Mouse (Mus musculus) CD4-positive, CD25-positive, alpha-beta regulatory T cell, adult 4 months (primary cell): ENCODE data around the gene B830017H08Rik. TPM values are rescaled to one million over a fixed set of nuclear protein-coding genes. Genes with fewer than 3 reads are reported as not detected.
A peak's percentile ranks its signal among the peaks of the same experiment; 100 is the strongest.

Experiments used
- ATAC-seq: one replicate; pipeline ENCODE4 v1.8.0; 2017
- polyA plus RNA-seq, 2 experiments: library from polyadenylated mRNA; unstranded; fragments of 100-300 nt; shearing (Covaris generic); gene quantifications; one replicate each; pipeline ENCODE4 v1.2.1; 2017

B830017H08Rik gene
- polyA plus RNA-seq, 2 experiments from 2014 or later = not detected

DNA sequence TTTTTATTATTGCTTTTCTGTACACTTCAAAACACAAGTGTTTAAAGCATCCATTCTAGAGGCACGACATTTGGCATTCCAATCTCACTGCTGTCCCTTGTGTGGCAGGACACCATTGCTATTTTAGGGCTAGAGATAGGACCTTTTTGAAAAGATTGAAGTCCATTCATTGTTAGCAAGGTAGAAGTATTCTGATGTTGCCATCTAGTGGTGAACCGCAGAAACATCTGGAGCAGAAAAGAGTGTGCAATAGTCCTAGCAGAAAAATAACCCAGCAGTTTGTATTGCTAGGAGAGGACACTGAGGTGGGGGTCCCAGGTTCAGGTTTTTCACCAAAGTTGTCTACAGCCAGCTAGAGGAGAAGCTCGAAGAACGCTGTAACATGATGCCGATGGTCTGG, 20.8 kb upstream of the B830017H08Rik start:
- peak; percentile 35 for ATAC-seq

DNA sequence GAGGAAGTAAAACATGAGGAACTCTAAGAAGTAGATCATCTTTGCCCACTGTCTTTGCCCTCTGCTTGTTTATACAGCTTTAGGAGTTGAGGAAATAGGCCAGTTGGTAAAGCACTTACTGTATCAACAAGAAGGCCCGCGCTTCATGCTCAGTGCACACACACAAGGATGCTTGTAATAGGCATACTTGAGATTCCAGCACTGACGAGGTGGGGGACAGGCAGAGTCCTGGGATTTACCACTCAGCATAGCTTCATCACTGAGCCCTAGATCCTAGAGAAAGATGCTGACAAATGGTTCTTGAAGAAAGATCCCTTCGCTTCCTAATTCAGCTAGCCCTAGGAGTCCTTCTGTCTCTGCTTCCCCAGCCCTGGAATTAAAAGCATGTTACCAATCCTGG, 19.7 kb upstream of the B830017H08Rik start:
- no peak for ATAC-seq

DNA sequence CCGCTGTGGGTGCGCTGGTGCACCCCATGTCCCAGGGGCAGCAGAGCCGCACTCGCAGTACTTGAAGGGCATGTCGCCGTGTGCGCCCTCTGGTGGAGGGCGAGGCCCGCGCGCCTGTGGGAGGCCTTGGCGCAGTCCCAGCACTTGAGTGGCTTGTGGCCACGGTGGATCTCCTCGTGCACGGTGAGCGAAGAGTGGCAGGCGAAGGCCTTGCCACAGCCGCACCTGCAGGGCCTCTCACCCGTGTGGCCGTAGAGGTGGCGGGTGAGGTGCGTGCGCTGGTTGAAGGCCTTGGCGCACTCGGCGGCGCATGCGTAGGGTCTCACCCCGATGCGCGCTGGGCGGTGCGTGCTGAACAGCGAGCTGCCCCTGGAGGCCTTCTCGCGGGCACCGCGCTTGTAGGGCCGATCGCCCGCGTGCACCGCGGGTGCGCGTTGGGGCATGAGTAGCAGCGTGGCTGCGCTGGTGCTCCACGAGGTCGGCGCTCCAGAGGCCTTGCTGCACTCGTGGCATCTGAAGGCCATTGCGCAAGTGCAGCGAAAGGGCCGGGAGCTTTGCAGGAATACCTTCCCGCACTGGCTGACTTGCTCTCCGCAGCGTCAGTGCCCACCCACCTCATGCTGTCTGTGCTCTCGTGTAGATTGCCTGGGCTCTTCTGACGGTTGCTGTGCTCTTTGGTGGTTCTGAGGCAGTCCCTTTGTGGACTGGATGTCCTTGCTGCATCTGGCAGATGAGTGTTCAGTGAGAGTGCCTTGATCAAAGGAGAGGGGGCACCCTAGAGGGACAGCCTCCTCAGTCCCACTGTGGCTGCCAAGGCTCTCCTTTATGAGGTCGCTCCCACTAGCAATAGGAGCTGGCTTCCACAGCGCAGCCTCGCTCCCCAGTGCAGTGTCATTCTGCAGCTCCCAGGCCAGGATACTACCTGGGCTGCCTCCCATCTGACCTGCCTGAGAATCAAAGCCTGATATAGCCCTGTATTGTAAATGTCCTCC, 17.2 kb upstream of the B830017H08Rik start:
- peak; percentile 90 for ATAC-seq

DNA sequence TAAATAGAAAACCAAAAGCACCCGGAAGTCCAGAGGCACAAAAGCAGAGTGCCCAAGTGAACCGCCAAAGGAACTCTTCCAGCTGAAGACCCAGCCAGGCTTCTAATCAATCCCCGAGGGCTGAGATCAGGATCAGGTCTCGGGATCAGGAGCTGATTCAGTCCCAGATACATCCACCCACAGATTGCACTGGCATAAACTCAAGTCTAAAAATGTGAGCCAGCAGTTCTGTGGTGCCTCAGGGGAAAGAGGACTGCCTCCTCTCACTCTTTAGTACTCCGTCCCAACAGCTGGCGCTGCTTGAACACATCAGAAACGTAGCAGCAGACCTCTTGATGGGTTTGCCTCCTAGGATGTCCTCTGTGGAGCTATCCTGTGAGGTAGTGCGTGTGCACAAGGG, 16.4 kb upstream of the B830017H08Rik start:
- ATAC-seq = no peak

DNA sequence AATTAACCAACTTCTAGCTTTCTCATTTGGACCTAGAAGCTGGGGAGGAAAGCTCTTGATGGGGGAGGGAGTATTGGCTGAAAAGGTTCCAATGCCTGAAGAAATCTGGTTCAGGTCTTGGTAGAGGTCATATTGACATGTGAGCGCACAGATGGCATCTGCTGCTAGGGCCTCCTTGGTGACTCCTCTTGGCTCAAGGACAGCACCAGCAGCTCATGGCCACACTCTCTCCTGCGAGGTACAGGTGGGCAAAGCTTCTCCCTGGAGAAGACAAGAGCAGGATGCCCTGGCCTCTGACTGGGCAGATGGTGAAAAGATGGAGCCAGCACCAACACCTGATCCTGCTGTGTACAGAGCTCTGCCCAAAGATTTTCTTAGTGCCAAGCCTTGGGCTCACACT, 6.4 kb upstream of the B830017H08Rik start:
- no peak for ATAC-seq

DNA sequence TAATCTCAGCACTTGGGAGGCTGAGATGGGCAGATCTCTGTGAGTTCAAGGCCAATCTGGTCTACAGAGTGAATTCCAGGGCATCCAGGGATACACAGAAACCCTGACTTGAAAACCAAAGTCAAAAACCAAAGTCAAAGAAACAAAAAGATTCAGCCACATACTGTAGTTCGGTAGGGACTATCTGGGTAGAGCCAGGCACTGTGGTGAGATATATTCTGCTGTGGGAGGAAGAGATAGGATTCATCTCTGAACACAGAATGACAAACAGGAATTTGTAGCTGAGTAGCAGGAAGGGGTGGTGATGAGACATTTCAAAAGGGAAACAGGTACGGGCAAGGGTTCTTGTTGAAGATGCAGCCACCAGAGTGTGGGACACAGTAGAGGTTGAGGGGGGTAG, 4.7 kb upstream of the B830017H08Rik start:
- no peak for ATAC-seq

DNA sequence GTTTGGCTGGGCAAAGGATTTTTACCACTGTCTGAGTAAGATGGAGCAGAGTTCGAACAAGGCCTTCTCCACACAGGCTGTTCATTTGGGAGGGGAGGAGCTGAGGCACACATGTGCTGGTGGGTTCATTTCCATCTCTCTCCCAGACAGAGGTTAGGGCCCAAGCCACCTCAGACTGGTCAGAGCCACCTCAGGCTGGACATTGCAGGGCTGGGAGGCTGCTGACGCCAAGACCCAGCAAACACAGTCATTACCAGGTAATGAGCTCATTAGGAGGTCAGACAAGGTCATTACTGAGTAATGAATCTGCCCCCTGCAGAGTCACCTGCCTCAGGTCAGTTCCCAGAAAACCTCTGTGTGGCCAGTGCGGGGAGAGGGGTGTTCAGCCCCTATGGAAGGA, 4.1 kb upstream of the B830017H08Rik start:
- no peak for ATAC-seq

DNA sequence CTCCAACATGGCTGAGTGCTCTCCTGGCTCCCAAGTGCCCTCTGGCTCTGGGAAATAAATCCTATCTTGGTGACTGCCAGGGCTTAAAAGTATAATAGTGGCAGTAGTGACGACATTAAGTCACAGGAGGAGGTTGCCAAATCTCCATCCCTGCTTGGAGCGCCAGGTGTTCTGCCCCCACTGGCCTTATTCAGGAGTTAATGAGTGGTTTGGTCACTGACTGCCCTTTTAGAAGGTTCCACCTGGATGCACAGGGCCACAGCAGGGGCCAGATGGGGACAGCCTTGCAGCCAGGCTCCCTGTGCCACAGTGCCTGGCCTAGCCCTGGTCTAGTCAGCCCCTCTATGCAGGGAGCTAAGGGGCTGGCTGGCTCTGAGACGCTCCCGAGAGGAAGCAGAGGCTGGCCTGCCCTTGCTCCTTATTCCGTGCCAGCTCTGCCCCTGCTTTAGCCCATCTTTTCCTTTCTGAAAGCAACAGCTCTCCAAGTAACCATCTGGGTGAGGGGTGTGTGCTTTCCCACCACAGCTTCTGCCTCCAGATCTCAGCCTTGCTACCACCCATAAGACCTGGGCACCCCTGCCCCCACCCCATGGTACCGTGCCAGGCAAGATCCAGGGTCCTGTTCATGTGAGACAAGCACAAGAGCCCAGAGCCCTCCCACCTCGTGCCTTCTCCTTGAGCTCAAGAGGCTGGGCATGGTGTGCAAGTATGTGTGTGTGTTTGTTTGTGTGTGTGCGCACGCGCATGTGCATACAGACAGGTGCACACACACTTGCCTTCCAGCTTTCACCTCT, 2.3 kb upstream of the B830017H08Rik start:
- no peak for ATAC-seq

DNA sequence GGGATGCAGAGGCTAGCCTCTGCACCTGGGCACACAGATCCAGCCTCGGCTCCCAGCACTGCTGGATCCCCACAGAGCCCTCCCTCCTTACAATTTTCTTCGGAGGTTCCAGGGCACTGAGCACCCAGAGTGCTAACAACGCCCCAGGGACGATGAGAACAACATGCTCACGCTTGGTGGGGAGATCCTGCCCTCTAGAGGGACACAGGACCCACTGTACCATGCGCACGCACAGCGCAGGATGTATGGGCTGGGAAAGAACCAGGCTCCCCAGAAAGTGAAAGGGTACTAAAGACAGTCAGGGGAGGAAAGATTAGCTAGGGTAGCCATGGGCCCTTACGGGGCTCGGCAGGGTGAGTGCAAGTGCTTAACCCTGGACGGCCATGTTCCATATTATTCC, 1.1 kb upstream of the B830017H08Rik start:
- ATAC-seq = no peak

DNA sequence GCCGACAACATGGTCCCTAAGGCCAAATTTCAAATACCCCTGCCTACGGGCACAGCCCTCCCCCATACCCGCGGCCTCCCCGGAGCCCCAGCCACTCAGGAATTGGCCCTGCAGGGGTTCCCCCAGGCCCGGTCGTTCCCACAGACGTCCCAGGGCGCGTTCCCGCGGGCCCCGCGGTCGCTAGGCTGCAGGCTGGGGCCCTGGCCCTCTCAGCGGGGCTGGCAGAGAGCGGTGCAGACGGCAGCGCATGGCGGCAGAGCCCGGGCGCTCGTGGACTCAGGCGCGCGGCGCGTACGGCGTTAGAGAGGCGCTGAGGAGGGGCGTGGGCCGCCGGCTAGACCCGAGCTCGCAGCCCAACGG, 380 bp downstream of the B830017H08Rik start:
- no peak for ATAC-seq

DNA sequence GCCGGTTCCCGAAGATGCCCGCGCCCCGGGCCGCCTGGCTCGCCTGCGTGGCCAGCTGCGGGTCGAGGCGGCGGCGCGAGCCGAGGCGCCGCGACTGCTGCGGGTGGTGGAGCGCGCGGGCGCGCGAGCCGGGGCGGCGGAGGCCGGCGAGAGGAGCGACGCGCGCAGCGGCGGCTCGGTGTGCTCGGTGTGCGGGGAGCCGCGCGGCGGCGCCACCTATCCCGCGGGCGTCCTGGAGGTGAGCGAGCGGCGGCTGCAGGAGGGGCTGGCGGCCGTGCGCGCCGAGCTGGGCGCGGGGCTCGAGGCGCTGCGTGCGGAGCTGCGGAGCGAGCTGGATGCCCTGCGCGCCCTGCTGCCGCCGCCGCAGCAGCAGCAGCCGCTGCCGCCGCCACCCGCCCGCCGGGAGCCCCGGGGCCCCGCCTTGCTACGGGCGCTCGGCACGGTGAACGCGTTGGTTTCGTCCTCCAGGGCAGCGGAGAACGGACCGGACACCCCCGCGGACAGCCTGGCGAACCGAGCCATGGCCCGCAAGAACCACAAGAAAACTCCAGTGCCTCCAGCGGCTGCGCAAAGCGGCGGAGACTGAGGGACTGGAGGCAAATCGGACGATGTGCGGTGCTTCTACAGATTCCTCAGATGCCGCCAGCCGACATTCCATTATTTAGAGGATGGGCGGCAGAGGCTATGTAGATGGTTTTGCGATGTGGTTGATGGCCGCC, 919 bp downstream of the B830017H08Rik start:
- no peak for ATAC-seq

DNA sequence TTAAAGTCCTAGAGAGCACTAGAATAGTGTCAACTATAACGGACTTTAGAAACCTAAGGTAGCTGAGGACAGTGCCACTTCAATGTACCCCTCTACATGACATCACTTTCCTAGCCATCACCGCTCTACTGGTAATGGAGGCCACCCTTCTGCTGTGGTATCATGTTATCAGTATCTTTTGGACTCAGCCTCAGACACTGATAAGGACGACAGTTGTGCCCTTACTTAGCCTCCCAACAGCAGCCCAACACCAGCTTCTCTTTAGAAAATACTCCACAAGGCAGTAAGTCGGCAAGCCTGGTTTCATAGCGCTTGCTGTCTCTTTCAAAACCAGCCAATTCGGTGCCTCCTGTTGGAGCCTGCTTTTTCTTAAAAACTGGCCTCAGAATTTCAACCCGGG, 1.6 kb downstream of the B830017H08Rik start:
- ATAC-seq = no peak

DNA sequence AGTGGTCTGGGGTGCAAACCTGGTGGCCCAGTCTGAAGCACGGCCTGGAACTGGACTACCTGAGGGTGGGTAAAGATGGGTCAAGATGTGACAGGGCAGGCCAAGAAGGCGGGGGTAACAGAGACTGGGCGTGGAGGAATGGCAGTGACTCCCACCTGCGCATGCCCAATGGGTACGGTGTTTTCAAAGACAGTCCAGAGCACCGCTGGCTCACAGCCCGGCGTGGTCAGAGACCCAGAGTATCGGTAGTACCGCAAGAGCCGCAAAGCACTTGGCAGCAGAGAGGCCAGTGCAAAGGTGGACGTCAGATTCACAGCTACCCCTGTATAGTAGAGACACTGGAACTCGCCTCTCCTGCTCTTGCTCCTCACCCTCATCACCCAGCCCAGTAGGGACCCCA, 2.6 kb downstream of the B830017H08Rik start:
- no peak for ATAC-seq

DNA sequence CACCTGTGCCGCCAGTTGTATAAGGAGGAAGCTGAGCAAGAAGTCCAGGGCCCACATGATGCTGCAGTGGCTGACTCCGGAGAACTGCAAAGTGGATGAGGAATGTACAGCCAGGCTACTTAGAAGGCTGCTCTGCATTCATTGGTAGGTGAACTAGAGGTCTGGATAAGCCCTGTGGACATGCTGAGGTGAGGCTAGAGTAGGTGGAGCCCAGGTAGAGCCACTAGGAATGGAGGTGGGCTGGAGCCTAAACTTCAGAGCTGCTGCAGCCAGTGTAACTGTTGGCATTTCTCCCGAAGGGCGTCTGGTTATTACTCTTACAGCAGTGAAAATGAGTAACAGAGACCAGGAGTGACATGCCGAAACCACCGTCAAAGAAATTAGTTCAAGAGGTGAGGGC, 5.1 kb downstream of the B830017H08Rik start, which contains the start of gene Car15:
Gene Car15, minus strand, starts transcription at position 314 of the 400 bp plus-strand sequence.
- no peak for ATAC-seq

DNA sequence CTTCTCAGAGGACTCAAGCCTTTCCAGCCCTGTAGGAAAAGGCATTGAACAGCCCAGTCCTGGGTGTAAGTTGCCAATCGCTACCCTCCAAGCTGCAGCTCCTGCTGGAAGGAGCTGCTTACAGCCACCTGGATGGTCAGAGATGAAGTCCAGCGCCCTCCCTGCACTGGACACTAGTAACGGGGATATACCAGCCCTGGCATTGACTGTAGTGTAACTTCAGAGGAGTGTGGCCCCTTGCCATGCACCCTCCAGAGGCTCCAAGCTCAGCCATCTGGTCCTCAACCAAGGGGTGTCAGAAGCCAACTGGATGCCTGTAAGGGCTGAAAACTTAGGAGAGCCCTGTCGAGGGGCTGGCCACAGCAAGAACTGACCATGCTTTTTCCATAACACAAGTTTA, 7.1 kb downstream of the B830017H08Rik start:
- ATAC-seq = no peak

DNA sequence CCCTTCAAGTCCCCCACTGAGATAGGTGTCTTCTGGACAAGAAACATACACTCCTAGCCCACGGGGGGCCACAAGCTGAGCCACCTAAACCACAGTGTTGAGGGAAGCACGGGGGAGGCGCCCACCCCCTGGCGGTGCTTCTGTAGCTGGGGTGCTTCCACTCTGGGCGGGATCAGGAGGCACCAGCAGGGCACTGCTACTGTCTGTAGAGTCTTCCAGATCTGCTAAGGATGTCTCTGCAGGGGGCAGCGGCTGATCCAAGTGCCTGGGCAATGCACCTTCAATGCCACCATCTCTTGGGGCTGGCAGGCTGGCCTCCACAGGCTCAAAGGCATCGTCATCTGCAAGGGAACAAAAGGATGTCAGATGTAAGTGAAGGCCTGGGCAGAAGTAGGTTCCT, 9.5 kb downstream of the B830017H08Rik start:
- no peak for ATAC-seq

DNA sequence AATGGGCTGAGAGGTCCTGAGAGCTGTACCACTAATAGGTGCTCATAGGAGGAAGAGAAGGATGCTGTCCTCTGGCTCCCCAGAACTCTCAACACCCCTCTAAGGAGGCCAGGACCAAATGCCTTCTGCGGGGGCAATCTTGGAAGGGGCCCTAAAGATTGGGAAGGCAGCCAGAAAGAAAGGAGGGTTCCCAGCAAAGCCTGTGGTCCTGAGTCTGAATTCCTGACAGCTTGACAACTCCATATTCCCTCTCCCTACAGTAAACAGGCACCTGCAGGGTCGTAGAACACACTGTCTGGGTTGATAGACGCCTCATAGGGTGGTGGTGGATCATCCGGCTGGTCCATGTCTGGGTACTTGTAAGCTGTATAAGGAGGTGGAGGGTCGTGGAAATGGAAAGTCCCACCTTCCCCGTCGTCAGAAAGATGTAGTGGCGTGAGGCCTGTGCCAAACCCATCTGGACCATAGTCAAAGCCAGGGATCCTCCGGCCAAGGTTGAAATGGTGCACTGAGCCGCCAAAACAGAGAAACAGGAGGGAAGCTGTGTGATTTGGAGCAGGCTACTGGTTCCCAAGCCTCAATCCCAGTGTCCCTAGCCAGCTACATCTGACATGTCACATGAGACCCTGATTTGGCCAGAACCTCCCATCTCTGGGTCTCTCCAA, 10.9 kb downstream of the B830017H08Rik start:
- ATAC-seq = no peak

DNA sequence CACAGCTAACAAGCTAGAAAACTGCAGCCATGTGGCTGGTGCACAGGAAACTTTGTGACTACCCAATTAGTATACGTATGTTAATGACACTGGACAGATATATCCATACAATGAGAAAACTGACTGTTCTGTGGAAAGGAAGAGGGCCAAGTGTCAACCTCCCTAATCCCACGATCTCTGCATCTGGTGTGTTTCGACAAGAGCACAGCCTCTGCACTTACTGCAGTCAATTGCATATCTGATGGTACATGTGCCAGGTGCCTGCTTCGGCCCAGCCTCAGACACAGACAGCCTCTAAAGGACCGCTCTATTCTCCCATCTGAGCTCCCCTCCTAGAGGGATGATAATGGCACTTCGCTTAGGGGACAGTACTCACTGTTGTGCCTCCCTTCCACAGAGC, 15.5 kb downstream of the B830017H08Rik start:
- no peak for ATAC-seq

DNA sequence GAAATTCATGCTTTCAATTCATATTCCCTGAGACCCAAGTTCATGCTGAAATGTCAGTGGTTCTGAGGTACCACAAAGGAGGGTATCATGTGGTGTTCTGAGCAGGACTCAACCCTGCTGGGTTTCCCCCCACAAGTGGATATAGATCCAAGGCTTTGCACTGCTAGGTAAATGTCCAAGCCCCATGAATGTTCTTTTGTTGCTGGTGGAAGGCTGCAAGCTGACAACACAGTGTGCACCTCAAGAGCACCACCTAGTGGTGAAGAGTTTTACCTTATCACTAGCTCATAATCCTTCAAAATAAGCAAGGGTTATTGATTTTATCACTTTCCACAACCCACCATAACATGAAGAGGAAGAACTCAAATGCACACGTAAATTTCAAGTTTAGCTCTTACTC, 16.0 kb downstream of the B830017H08Rik start:
- peak; percentile 56 for ATAC-seq

DNA sequence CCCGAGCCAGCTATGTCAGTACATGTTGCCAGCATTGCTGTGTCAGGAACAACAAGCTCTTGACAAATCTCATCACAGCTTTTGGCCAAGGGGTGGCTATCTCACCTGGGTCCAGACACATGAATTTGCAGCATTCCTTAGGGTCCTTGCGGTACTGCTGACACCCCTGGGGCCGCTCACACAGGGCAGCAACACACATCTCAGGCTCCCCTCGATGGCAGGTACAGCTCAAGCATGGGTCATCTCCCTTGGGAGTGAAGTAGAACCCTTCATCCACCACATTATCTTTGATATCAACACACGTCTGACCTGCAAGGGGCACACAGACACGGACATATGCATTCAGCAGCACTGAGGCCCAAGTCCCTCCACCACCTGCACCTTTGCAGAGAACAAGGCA, 16.6 kb downstream of the B830017H08Rik start:
- no peak for ATAC-seq

DNA sequence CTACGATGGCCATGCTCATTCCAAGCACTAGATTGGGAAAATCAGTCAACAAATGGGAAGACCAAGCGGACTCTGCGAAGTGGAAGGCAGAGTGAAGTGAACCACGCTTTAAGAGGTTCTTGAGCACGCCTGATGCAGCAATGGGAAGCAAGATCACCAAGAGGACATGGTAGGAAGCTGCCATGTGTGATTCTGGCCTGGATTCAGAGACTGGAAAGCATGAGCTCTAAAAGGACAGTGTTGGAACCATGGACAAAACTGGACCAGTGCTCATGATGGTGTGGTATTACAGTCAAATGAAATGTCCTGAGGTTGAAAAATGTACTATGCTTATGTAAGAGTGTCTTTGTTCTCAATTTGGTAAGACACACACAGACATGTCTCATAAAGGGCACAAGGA, 18.4 kb downstream of the B830017H08Rik start:
- no peak for ATAC-seq

DNA sequence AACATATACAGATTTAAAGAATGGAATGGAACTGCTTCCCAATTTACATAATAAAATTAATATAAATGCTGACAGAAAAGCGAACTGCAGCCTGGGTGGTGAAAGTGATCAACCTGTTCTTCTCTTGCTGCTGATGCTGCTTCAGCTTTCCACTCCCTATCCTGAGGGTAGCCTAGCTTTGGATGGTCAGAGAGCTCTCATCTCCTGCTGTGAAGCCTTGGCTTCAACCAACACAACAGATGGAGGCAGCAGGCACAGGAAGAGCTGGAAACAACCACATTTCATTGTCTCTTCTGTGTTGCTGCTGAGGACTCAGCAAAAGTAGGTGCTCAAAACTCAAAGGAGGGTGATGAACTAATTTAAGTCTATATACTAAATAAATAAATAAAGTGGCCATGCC, 18.9 kb downstream of the B830017H08Rik start:
- no peak for ATAC-seq
